Mouse (Mus musculus): Measurements from ENCODE around the gene Zcchc24. TPM values are rescaled to one million over a fixed set of nuclear protein-coding genes. Genes with fewer than 3 reads are reported as not detected.

Gene Zcchc24
- polyA plus RNA-seq, 1 experiment from 2014 or later = 29.0 TPM

DNA sequence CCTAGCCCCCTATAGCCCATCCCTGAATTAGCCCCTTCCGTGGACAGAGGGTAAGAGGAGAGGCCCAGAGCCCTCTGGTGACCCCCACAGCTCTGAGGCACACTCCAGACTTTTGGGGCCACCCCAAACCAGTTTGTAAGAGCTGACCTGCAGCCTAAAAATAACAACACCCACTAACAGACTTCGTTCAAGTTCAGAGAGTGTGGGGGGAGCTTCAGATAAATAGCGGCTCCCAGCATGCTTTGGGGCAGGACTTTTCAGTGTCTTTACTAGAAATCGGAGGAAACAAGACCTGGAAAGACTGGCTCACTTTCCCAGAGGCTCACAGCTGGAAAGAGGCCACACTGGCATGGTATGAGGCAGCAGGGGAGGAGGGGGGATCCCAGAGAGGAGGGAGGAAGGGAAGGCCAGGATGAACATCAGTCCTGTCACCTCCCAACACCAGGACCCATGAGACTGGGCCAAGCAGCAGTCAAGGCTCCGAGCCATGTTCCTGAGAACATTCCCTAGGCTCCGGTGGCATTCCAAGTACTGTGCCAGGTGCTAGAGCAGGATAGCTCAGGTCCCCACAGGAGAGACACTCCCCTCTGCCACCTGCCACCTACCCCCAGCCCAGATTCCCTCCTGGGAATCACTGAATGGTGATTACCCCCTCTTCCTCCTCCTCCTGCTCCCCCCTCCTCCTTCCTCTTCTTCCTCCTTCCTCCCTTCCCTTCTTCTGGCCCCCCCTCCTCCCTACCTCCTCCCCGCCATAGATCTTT, 20.7 kb downstream of the Zcchc24 start:
- no peaks in the 10 kb centered on the region for H3K27me3 ChIP-seq
- ChIA-PET CTCF (interaction anchor here (1.3 to 1.5 kb wide), 2 partner anchors 23 to 52 kb away, joined by 3 to 4 read pairs; no protein-coding TSS in a partner anchor), POLR2A (interaction anchor here (0.6 kb wide), 2 partner anchors 21 to 27 kb away, joined by 3 to 4 read pairs; no protein-coding TSS in a partner anchor)
- ATAC-seq = no peak
- in situ Hi-C loops (cut with MboI; ENCODE audit: low pct_unique_long_range_greater_than_20kb) = no loop called here
- DNase-seq (ENCODE audit: low read depth, low spot score) = no peak
- no peak for TF ChIP-seq CTCF (IDR thresholded peaks at IDR 0.05)

DNA sequence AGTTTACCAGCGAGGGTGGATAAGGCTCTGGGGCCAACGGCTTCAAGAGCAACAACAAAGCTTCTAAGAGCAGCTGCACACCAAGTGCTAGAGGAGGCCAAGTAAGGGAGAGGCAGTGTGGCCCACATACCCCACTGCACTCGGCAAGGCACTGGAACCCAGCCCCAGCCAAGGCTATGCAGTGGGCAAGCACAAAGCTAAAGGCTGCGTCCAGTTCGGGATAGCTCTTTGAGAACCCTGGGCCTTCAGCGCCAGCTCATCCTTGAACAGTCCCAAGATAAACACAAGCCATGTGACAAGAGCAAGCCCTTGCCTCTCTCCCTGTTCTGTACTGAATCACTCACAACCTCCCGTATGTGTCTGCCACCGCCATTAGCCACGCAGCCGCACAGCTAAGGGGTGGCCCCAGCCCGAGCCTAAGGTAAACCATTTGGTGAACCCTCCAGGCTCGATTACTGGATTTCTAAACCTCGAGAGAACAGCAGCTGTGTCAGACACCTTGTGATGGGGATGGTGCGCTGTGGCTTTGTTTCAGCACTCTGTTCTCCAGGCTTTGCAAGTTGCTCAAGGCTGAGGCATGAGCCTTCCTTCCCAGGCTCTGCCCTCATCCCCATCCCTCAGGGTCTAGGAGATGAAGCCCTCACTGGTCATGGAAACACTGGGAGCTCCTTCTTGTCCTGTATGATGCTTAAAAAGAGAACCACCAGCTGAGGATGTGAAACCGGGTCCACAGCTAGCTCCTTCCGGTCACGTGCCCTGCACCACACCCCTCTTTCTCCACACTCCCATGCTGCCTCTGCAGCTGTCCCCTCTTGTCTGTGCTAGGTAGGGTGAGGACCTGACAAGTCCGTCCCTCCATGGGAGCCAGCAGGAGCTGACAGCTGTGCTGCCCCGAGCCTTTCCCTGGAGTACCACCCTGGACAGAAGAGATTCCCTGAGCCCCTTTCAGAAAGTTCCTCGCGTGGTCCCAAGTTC, 21.6 kb downstream of the Zcchc24 start:
- H3K27me3 ChIP-seq = no peaks in the 10 kb centered on the region
- ChIA-PET CTCF (interaction anchor here (1.5 to 1.6 kb wide), 2 partner anchors 11 to 22 kb away, joined by 3 to 4 read pairs; no protein-coding TSS in a partner anchor), POLR2A (interaction anchor here (0.6 kb wide), 1 partner anchor 22 kb away, joined by 3 read pairs; no protein-coding TSS in a partner anchor)
- in situ Hi-C loops (cut with MboI; ENCODE audit: low pct_unique_long_range_greater_than_20kb) = no loop called here
- no peak for DNase-seq (ENCODE audit: low read depth, low spot score)
- TF ChIP-seq CTCF (IDR thresholded peaks at IDR 0.05) = no peak
- ATAC-seq = no peak

DNA sequence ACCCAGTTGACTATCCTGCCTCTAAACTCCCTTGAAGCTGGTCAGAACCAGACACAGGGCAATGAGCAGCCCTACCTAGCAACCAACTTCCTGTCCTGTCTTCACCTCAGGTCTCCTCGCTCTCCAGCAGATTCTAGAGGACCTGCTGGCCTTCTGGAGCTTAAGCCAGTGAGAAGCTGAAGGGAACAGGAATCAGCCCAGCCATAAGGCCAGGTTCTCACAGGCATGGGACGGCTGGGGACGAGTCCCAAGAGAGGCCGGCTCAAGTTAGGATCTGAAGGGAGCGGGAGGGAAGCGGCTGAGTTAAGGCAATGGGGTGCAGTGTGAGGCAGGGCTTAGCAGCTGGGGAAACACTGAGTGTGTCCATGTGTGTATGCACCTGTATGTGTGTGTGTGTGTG, 22.5 kb downstream of the Zcchc24 start:
- H3K27me3 ChIP-seq = no peaks in the 10 kb centered on the region
- ATAC-seq (no peak), DNase-seq (ENCODE audit: low read depth, low spot score) (no peak)
- no peak for TF ChIP-seq CTCF (IDR thresholded peaks at IDR 0.05)
- in situ Hi-C loops (cut with MboI; ENCODE audit: low pct_unique_long_range_greater_than_20kb) = no loop called here
- CTCF ChIA-PET = interaction anchor here (1.5 to 1.6 kb wide), 2 partner anchors 10 to 21 kb away, joined by 3 to 4 read pairs; no protein-coding TSS in a partner anchor
- POLR2A ChIA-PET = no interaction called here

DNA sequence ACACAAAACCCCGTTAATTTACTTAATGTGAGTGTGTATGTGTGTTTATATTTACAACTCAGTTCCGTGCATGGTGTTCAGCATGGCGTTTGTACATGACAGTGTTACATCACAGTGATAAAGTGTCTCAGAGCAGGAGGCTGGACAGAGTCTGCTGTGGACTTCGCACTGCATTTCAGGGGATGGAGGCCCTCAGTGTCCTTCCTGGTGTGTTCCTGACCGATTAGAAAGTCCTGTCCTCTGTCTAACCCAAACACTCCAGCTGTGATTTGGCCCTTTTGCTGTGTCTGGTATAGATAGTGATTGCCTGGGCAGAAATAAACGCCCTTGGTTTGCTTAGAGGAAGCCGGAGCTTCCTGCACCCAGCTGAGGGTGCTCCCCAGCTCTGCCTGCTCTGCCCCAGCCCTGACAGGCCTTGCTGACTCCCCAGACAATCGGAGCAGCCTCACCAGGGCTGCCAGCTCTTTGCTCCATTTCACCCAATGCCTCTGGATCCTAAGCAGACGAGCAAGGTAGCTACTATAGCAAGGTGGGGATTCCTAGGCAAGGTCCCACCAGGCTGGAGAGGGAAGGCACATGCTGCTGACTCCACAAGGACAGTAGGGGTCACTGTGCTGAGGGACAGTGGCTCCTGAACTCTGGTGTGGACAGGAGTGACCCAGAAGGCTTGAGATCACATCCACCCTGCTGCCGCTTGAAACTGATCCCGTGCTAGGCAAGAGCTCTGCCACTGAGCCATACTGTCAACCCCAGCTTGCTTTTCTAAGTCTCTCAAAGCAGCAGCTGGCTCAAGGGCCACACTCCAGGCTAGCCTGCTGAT, 23.3 kb downstream of the Zcchc24 start:
- no peaks in the 10 kb centered on the region for H3K27me3 ChIP-seq
- CTCF ChIA-PET = interaction anchor here (1.6 kb wide), 1 partner anchor 9 kb away, joined by 3 read pairs; no protein-coding TSS in a partner anchor
- POLR2A ChIA-PET = interaction anchor here (1.0 kb wide), 1 partner anchor 21 kb away, joined by 3 read pairs; no protein-coding TSS in a partner anchor
- TF ChIP-seq CTCF (IDR thresholded peaks at IDR 0.05) = no peak
- ATAC-seq (no peak), DNase-seq (ENCODE audit: low read depth, low spot score) (no peak)
- in situ Hi-C loops (cut with MboI; ENCODE audit: low pct_unique_long_range_greater_than_20kb) = no loop called here

DNA sequence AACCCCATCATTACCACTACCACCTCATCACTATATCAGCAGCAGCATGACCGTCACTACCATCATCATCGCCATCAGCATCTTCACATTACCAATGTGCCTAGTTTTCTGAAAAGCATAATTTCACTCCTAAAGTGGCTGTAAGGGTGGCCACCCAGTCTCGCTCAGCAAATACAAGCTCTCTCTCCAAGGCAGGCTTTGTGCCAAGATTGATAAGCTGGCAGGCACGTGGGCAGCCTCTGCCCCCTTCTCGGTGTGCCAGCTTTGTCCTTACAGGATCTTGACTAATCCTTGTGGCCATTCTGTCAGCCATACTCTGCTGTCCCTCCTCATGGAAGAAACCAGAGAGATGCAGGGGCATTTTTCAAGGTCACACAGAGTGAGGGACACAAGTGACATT, 25.9 kb downstream of the Zcchc24 start:
- in situ Hi-C loops (cut with MboI; ENCODE audit: low pct_unique_long_range_greater_than_20kb) = no loop called here
- CTCF ChIA-PET = no interaction called here
- DNase-seq (ENCODE audit: low read depth, low spot score) = no peak
- POLR2A ChIA-PET = no interaction called here
- H3K27me3 ChIP-seq = no peaks in the 10 kb centered on the region
- TF ChIP-seq CTCF (IDR thresholded peaks at IDR 0.05) = no peak
- no peak for ATAC-seq

DNA sequence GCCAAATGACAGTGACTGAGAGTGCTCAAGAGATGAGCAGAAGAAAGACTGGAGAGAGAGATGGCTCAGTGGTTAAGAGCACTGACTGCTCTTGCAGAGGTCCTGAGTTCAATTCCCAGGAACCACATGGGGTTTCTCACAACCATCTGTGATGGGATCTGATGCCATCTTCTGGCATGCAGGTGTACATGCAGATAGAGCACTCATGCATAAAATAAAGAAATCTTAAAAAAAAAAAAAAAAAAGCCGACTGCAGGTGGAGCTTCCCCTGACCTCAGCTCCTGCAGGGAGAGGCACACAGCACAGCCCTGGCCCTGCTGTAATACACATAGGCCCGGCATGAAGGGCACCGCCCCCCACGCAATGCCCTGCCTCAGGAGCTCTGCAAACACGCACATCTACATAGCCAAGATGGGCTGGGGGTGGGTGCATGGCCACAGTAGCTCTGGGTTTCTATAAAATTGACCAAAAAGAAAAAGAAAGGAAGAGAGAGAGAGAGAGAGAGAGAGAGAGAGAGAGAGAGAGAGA, 26.9 kb downstream of the Zcchc24 start:
- TF ChIP-seq CTCF (IDR thresholded peaks at IDR 0.05) = no peak
- ATAC-seq (no peak), DNase-seq (ENCODE audit: low read depth, low spot score) (no peak)
- no peaks in the 10 kb centered on the region for H3K27me3 ChIP-seq
- in situ Hi-C loops (cut with MboI; ENCODE audit: low pct_unique_long_range_greater_than_20kb) = no loop called here
- ChIA-PET POLR2A (no interaction called here), CTCF (interaction anchor here (0.9 to 2.0 kb wide), 4 partner anchors 11 to 49 kb away, joined by 3 to 5 read pairs (median 4); no protein-coding TSS in a partner anchor)

DNA sequence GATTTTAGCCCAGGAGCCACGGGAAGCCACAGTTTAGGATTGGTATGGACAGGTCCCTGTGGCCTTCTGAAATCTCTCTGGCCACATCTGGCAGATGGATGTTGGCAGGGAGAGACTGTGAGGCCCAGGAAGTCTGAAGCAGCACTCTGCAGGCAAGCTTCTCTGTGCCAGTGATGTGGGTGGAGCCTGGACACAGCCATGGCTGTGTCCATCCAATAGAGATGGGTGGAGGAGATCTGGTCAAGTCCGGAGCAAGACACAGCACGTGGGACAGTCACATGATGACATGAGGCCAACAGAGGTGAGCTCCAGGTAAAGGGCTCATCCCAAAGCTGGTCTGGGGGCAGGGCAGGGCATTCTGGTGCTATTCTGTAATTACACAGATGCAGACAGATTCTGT, 27.6 kb downstream of the Zcchc24 start:
- no peak for TF ChIP-seq CTCF (IDR thresholded peaks at IDR 0.05)
- POLR2A ChIA-PET = no interaction called here
- CTCF ChIA-PET = interaction anchor here (1.0 to 2.0 kb wide), 4 partner anchors 12 to 33 kb away, joined by 3 to 5 read pairs (median 4); no protein-coding TSS in a partner anchor
- in situ Hi-C loops (cut with MboI; ENCODE audit: low pct_unique_long_range_greater_than_20kb) = no loop called here
- no peaks in the 10 kb centered on the region for H3K27me3 ChIP-seq
- no peak for ATAC-seq
- DNase-seq (ENCODE audit: low read depth, low spot score) = no peak

DNA sequence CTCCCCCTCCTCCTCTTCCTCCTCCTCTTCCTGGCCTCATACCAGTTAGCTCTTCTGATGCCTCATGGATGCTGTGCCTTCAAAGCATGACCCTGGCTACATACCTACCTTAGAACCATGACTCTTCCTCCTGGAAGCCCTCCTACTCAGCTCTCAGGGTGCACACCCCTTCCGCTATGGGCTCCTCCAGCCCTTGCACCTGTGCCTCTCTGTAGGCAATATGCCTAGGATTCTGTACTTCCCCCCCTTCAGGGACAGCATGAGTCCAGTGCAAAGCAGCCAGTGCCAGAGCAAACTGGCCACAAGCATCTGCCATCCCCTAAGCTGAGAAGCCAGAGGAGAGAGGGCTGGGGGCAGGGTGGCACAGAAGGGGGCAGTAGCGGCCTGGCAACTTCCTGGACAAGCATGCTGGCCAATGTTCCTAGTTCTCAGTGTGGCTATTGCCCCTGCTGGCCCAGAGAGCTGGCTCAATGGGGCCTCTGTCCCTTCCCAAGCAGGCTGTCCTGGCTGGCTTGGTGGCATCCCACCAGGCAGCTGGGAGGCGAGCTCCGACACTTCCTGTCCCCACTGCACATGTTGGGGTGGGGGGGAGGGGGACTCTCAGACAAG, 28.8 kb downstream of the Zcchc24 start:
- POLR2A ChIA-PET = interaction anchor here (1.4 kb wide), 1 partner anchor 31 kb away, joined by 4 read pairs; no protein-coding TSS in a partner anchor
- DNase-seq (ENCODE audit: low read depth, low spot score) (no peak), ATAC-seq (no peak)
- no peak for TF ChIP-seq CTCF (IDR thresholded peaks at IDR 0.05)
- in situ Hi-C loops (cut with MboI; ENCODE audit: low pct_unique_long_range_greater_than_20kb) = no loop called here
- CTCF ChIA-PET = interaction anchor here (1.0 to 2.0 kb wide), 4 partner anchors 11 to 32 kb away, joined by 3 to 5 read pairs (median 4); no protein-coding TSS in a partner anchor
- H3K27me3 ChIP-seq = no peaks in the 10 kb centered on the region

DNA sequence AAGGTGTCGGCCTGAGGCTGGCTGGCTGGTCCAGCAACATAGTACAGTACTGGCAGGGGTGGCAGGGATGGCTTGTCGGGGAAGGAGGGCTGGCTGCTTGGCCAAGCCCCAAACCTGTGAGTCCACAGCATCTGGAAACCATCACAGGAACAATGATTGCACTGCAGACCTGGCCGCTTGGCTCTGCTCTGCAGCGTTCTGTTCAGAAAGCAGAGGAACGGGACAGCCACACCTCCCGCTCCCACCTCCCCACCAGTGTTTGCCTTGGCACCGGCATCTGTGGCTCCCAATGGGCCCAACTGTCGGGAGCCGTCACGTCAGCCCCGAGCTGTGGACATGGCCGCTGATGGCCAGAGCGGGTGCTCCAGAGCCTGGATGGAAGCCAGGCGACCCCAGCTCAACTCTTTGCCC, 30.2 kb downstream of the Zcchc24 start:
- CTCF ChIA-PET = interaction anchor here (1.8 kb wide), 1 partner anchor 25 kb away, joined by 4 read pairs; no protein-coding TSS in a partner anchor
- TF ChIP-seq CTCF (IDR thresholded peaks at IDR 0.05) = no peak
- POLR2A ChIA-PET = no interaction called here
- in situ Hi-C loops (cut with MboI; ENCODE audit: low pct_unique_long_range_greater_than_20kb) = no loop called here
- DNase-seq (ENCODE audit: low read depth, low spot score) (no peak), ATAC-seq (no peak)
- no peaks in the 10 kb centered on the region for H3K27me3 ChIP-seq

All from Patski (cell line).